Mouse (Mus musculus) left cerebral cortex, adult 9 months (tissue): ENCODE data around the gene Dcps.
"Not testable (repeated sequence)": the region's sequence is repeated elsewhere in the genome, so short reads cannot be mapped to it uniquely, and the experiment has no call there.

ENCODE experiments used
- DNase-seq, 2 experiments: peaks; one replicate each; pipeline ENCODE4 v3.0.0; 2022; ENCODE audit warnings: low spot score in 2 of 2

The Dcps gene

GRCm38 (mm10) chr9:35176124-35176659 lies 331 bp upstream of the Dcps start:
- no peak for DNase-seq

GRCm38 (mm10) chr9:35173331-35173730 lies 2.5 kb downstream of the Dcps start:
- no peak for DNase-seq

GRCm38 (mm10) chr9:35170071-35170470 lies 5.8 kb downstream of the Dcps start:
- no peak for DNase-seq

GRCm38 (mm10) chr9:35166798-35167635 lies 8.8 kb downstream of the Dcps start:
- no peak for DNase-seq

- no peak for DNase-seq
Observed at GRCm38 (mm10) chr9:35166144-35166797, 9.6 kb downstream of the Dcps start.

- DNase-seq, result no peak
Observed at GRCm38 (mm10) chr9:35164142-35164874, 11.6 kb downstream of the Dcps start.

GRCm38 (mm10) chr9:35163011-35163690 lies 12.7 kb downstream of the Dcps start:
- no peak for DNase-seq

GRCm38 (mm10) chr9:35161721-35162120 lies 14.1 kb downstream of the Dcps start:
- no peak for DNase-seq

GRCm38 (mm10) chr9:35160662-35161061 lies 15.2 kb downstream of the Dcps start:
- DNase-seq, result no peak

GRCm38 (mm10) chr9:35158477-35158876 lies 17.4 kb downstream of the Dcps start:
- DNase-seq, result no peak

GRCm38 (mm10) chr9:35156862-35157261 lies 19.0 kb downstream of the Dcps start:
- DNase-seq, result no peak

GRCm38 (mm10) chr9:35156002-35156710 lies 19.7 kb downstream of the Dcps start:
- DNase-seq, result peak in 1 of 2 experiments; percentile 40

- no peak for DNase-seq
Observed at GRCm38 (mm10) chr9:35152923-35153322, 22.9 kb downstream of the Dcps start.

GRCm38 (mm10) chr9:35148822-35149221 lies 27.0 kb downstream of the Dcps start:
- DNase-seq, result not testable (repeated sequence)

GRCm38 (mm10) chr9:35147261-35147660 lies 28.6 kb downstream of the Dcps start:
- not testable (repeated sequence) for DNase-seq

GRCm38 (mm10) chr9:35145829-35146228 lies 30.0 kb downstream of the Dcps start:
- no peak for DNase-seq

- DNase-seq, result no peak
Observed at GRCm38 (mm10) chr9:35145118-35145517, 30.7 kb downstream of the Dcps start.

- no peak for DNase-seq
Observed at GRCm38 (mm10) chr9:35142221-35142620, 33.6 kb downstream of the Dcps start.

- no peak for DNase-seq
Observed at GRCm38 (mm10) chr9:35139231-35139744, 36.6 kb downstream of the Dcps start.

GRCm38 (mm10) chr9:35138029-35138428 lies 37.8 kb downstream of the Dcps start:
- DNase-seq, result no peak

- DNase-seq, result no peak
Observed at GRCm38 (mm10) chr9:35135575-35135974, 40.3 kb downstream of the Dcps start.
